Mouse (Mus musculus): ENCODE measurements around the gene Adamts15. TPM values are rescaled to one million over a fixed set of nuclear protein-coding genes. Genes with fewer than 3 reads are reported as not detected.

Adamts15 gene
- total RNA-seq (2014; fragmentation: Nextera tagmentation) (not detected in 2 replicates), total RNA-seq (2017) (0.12 and 0.22 TPM in 2 replicates), polyA plus RNA-seq (2012) (not detected in 2 replicates)

GRCm38 (mm10) chr9:30922197-30922894 is at the start of gene Adamts15:
Gene Adamts15, minus strand, starts transcription at chr9:30922452.
- no peak for TF ChIP-seq TAL1 (conservative IDR thresholded peaks at IDR 0.05; ENCODE audit: low read depth, low read length)
- TF ChIP-seq GATA2 (IDR thresholded peaks at IDR 0.05; ENCODE audit: borderline replicate concordance, low read depth, low read length), result no peak
- Histone ChIP-seq H3K36me3 (replicated peaks) (no peaks in the 10 kb centered on the region), H3K4me1 (ENCODE audit: insufficient read depth, low read depth, low read length) (no peaks in the 10 kb centered on the region), H3K27me3 (ENCODE audit: insufficient read depth, low read length) (no peaks in the 10 kb centered on the region; the same call in 1 of the 2 replicates), H3K9me3 (replicated peaks) (no peaks in the 10 kb centered on the region), H3K4me3 (ENCODE audit: low read depth, low read length) (no peak within 1 kb of the TSS)
- no peak for DNase-seq (ENCODE audit: low spot score)
- ATAC-seq (ENCODE audit: extremely low read depth, insufficient number of reproducible peaks, low FRiP score, poor library complexity, severe bottlenecking), result no peak

GRCm38 (mm10) chr9:30971967-30972366 is 49.7 kb upstream of the Adamts15 start:
- H3K4me1 ChIP-seq (ENCODE audit: insufficient read depth, low read depth, low read length), result no peaks in the 10 kb centered on the region
- DNase-seq (ENCODE audit: low spot score), result no peak
- H3K4me3 ChIP-seq (ENCODE audit: low read depth, low read length), result no peak overlapping the region
- TF ChIP-seq GATA2 (IDR thresholded peaks at IDR 0.05; ENCODE audit: borderline replicate concordance, low read depth, low read length) (no peak), GATA1 (IDR thresholded peaks at IDR 0.05; ENCODE audit: borderline replicate concordance, low read length) (no peak), CTCF (IDR thresholded peaks at IDR 0.05; ENCODE audit: low read depth, low read length) (no peak), TAL1 (conservative IDR thresholded peaks at IDR 0.05; ENCODE audit: low read depth, low read length) (no peak), POLR2AphosphoS5 (IDR thresholded peaks at IDR 0.05; ENCODE audit: insufficient replicate concordance, low read depth, low read length) (no peak)
- no peaks in the 10 kb centered on the region for H3K36me3 ChIP-seq (replicated peaks)
- no peaks in the 10 kb centered on the region for H3K9me3 ChIP-seq (replicated peaks)
- peaks cover 6% of the 10 kb centered on the region; the same call in 1 of the 2 replicates for H3K27me3 ChIP-seq (ENCODE audit: insufficient read depth, low read length)
- ATAC-seq (ENCODE audit: extremely low read depth, insufficient number of reproducible peaks, low FRiP score, poor library complexity, severe bottlenecking), result no peak

- ATAC-seq (ENCODE audit: extremely low read depth, insufficient number of reproducible peaks, low FRiP score, poor library complexity, severe bottlenecking), result no peak
- TF ChIP-seq TAL1 (conservative IDR thresholded peaks at IDR 0.05; ENCODE audit: low read depth, low read length) (no peak), GATA2 (IDR thresholded peaks at IDR 0.05; ENCODE audit: borderline replicate concordance, low read depth, low read length) (no peak), POLR2AphosphoS5 (IDR thresholded peaks at IDR 0.05; ENCODE audit: insufficient replicate concordance, low read depth, low read length) (no peak), CTCF (IDR thresholded peaks at IDR 0.05; ENCODE audit: low read depth, low read length) (no peak), GATA1 (IDR thresholded peaks at IDR 0.05; ENCODE audit: borderline replicate concordance, low read length) (no peak)
- H3K36me3 ChIP-seq (replicated peaks), result no peaks in the 10 kb centered on the region
- no peaks in the 10 kb centered on the region for H3K4me1 ChIP-seq (ENCODE audit: insufficient read depth, low read depth, low read length)
- H3K9me3 ChIP-seq (replicated peaks), result no peaks in the 10 kb centered on the region
- DNase-seq (ENCODE audit: low spot score), result no peak
- peaks cover 6% of the 10 kb centered on the region; the same call in 1 of the 2 replicates for H3K27me3 ChIP-seq (ENCODE audit: insufficient read depth, low read length)
- H3K4me3 ChIP-seq (ENCODE audit: low read depth, low read length), result no peak overlapping the region
Observed at GRCm38 (mm10) chr9:30970001-30970400, 47.7 kb upstream of the Adamts15 start.

- DNase-seq (ENCODE audit: low spot score) (no peak), ATAC-seq (ENCODE audit: extremely low read depth, insufficient number of reproducible peaks, low FRiP score, poor library complexity, severe bottlenecking) (no peak)
- Histone ChIP-seq H3K27me3 (ENCODE audit: insufficient read depth, low read length) (peaks cover 6% of the 10 kb centered on the region; the same call in 1 of the 2 replicates), H3K4me3 (ENCODE audit: low read depth, low read length) (no peak overlapping the region), H3K9me3 (replicated peaks) (no peaks in the 10 kb centered on the region), H3K4me1 (ENCODE audit: insufficient read depth, low read depth, low read length) (no peaks in the 10 kb centered on the region), H3K36me3 (replicated peaks) (no peaks in the 10 kb centered on the region)
- TF ChIP-seq GATA2 (IDR thresholded peaks at IDR 0.05; ENCODE audit: borderline replicate concordance, low read depth, low read length) (no peak), POLR2AphosphoS5 (IDR thresholded peaks at IDR 0.05; ENCODE audit: insufficient replicate concordance, low read depth, low read length) (no peak), CTCF (IDR thresholded peaks at IDR 0.05; ENCODE audit: low read depth, low read length) (no peak), GATA1 (IDR thresholded peaks at IDR 0.05; ENCODE audit: borderline replicate concordance, low read length) (no peak), TAL1 (conservative IDR thresholded peaks at IDR 0.05; ENCODE audit: low read depth, low read length) (no peak)
Observed at GRCm38 (mm10) chr9:30968130-30968529, 45.9 kb upstream of the Adamts15 start.

GRCm38 (mm10) chr9:30966881-30967280 is 44.6 kb upstream of the Adamts15 start:
- H3K4me1 ChIP-seq (ENCODE audit: insufficient read depth, low read depth, low read length), result no peaks in the 10 kb centered on the region
- DNase-seq (ENCODE audit: low spot score), result no peak
- TF ChIP-seq GATA2 (IDR thresholded peaks at IDR 0.05; ENCODE audit: borderline replicate concordance, low read depth, low read length) (no peak), CTCF (IDR thresholded peaks at IDR 0.05; ENCODE audit: low read depth, low read length) (no peak), TAL1 (conservative IDR thresholded peaks at IDR 0.05; ENCODE audit: low read depth, low read length) (no peak), POLR2AphosphoS5 (IDR thresholded peaks at IDR 0.05; ENCODE audit: insufficient replicate concordance, low read depth, low read length) (no peak), GATA1 (IDR thresholded peaks at IDR 0.05; ENCODE audit: borderline replicate concordance, low read length) (no peak)
- no peak overlapping the region for H3K4me3 ChIP-seq (ENCODE audit: low read depth, low read length)
- no peaks in the 10 kb centered on the region for H3K9me3 ChIP-seq (replicated peaks)
- H3K36me3 ChIP-seq (replicated peaks), result no peaks in the 10 kb centered on the region
- no peak for ATAC-seq (ENCODE audit: extremely low read depth, insufficient number of reproducible peaks, low FRiP score, poor library complexity, severe bottlenecking)
- H3K27me3 ChIP-seq (ENCODE audit: insufficient read depth, low read length), result peaks cover 4% of the 10 kb centered on the region

- ATAC-seq (ENCODE audit: extremely low read depth, insufficient number of reproducible peaks, low FRiP score, poor library complexity, severe bottlenecking) (no peak), DNase-seq (ENCODE audit: low spot score) (no peak)
- peaks cover 3% of the 10 kb centered on the region for H3K27me3 ChIP-seq (ENCODE audit: insufficient read depth, low read length)
- no peaks in the 10 kb centered on the region for H3K4me1 ChIP-seq (ENCODE audit: insufficient read depth, low read depth, low read length)
- H3K9me3 ChIP-seq (replicated peaks), result no peaks in the 10 kb centered on the region
- no peak overlapping the region for H3K4me3 ChIP-seq (ENCODE audit: low read depth, low read length)
- H3K36me3 ChIP-seq (replicated peaks), result no peaks in the 10 kb centered on the region
- TF ChIP-seq GATA2 (IDR thresholded peaks at IDR 0.05; ENCODE audit: borderline replicate concordance, low read depth, low read length) (no peak), GATA1 (IDR thresholded peaks at IDR 0.05; ENCODE audit: borderline replicate concordance, low read length) (no peak), TAL1 (conservative IDR thresholded peaks at IDR 0.05; ENCODE audit: low read depth, low read length) (no peak), POLR2AphosphoS5 (IDR thresholded peaks at IDR 0.05; ENCODE audit: insufficient replicate concordance, low read depth, low read length) (no peak), CTCF (IDR thresholded peaks at IDR 0.05; ENCODE audit: low read depth, low read length) (no peak)
Observed at GRCm38 (mm10) chr9:30964685-30965084, 42.4 kb upstream of the Adamts15 start.
